Mouse (Mus musculus) heart, adult 2 months (tissue): ENCODE results near the gene Jrkl.

ENCODE experiments used
- CTCF ChIP-seq: fragments of 200-600 bp; IDR thresholded peaks from 2 replicates; pipeline ENCODE4 v1.8.1; 2022; ENCODE audit warnings: antibody characterized with exemption, mild to moderate bottlenecking, moderate library complexity
- POLR2A ChIP-seq: fragments of 200-500 bp; IDR thresholded peaks from 2 replicates; pipeline ENCODE4 v1.6.1; 2011; ENCODE audit warnings: mild to moderate bottlenecking, low read depth, low read length, control low read depth; ENCODE audit not compliant: insufficient read depth

DNA sequence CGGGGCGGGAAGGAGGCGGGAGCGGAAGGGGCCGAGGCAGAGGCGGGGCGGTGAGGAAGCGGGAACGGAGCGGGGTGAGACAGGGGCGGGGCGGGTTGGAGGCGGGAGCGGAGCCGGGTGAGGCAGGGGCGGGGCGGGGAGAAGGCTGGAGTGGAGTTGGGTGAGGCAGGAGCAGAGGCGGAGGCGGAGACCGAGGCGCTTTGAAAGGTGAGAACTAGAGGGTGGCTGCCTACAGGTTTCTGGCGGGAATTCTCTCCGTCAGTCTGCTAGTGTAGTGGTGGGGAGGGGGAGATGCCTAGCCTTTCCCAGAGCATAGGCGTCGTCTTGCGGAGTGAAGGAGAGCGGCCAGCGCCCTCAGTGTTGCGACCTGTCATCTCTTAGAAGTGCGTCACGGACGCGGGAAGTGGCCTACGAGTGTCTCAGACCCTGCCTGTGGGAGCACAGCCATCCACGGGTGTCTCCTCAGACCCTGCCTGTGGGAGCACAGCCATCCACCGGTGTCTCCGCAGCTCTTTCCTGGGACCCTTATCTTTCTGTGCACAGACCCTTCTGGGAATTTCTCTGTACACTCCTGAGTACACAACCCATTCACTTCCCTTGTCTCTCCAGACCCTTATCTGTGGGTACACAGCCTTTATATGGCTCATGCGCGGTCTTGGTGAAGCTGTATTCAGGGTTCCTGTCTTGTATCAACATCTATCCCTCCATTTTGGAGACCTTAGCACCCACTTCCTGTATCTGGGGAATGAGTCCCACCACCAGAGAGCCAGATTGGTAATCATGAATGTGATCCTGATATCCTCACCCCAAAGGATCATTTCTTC lies 1.4 kb upstream of the Jrkl start, which contains the start of gene Ccdc82:
- peak; percentile 65 for TF ChIP-seq POLR2A
- TF ChIP-seq CTCF, result no peak
